Mouse (Mus musculus): ENCODE data around the gene Rcc1l. TPM values are rescaled to one million over a fixed set of nuclear protein-coding genes. Genes with fewer than 3 reads are reported as not detected.

Rcc1l gene
- polyA plus RNA-seq, 1 experiment from 2014 or later: 22.9 TPM

GRCm38 (mm10) chr5:134126232-134126631 lies 50.3 kb downstream of the Rcc1l start:
- H3K4me1 ChIP-seq: peaks cover 3% of the 10 kb centered on the region; the same call in 1 of the 2 replicates
- no peaks in the 10 kb centered on the region for H3K27me3 ChIP-seq (replicated peaks)
- H3K4me3 ChIP-seq: no peak overlapping the region
- H3K9ac ChIP-seq: no peak overlapping the region
- ATAC-seq (ENCODE audit: low FRiP score, low read depth): no peak
- no peak overlapping the region for H3K4me2 ChIP-seq (replicated peaks)
- 88% methylated on average over 2 of the region's 2 CpGs for WGBS
- H3K36me3 ChIP-seq: peaks cover 21% of the 10 kb centered on the region
- no peak overlapping the region for H3K27ac ChIP-seq
- peaks cover 5% of the 10 kb centered on the region; the same call in 1 of the 2 replicates for H3K9me3 ChIP-seq

GRCm38 (mm10) chr5:134123846-134124245 lies 52.7 kb downstream of the Rcc1l start:
- ATAC-seq (ENCODE audit: low FRiP score, low read depth): no peak
- H3K27ac ChIP-seq: no peak overlapping the region
- no peak overlapping the region for H3K9ac ChIP-seq
- no peaks in the 10 kb centered on the region for H3K27me3 ChIP-seq (replicated peaks)
- no peak overlapping the region for H3K4me2 ChIP-seq (replicated peaks)
- H3K36me3 ChIP-seq: peaks cover 23% of the 10 kb centered on the region
- peaks cover 5% of the 10 kb centered on the region; the same call in 1 of the 2 replicates for H3K9me3 ChIP-seq
- WGBS: 76% methylated on average over 6 of the region's 6 CpGs
- H3K4me1 ChIP-seq: peaks cover 9% of the 10 kb centered on the region; the same call in 1 of the 2 replicates
- H3K4me3 ChIP-seq: no peak overlapping the region

- ATAC-seq (ENCODE audit: low FRiP score, low read depth): no peak
- Histone ChIP-seq H3K9ac (no peak overlapping the region), H3K4me3 (no peak overlapping the region), H3K27ac (no peak overlapping the region), H3K9me3 (peaks cover 4% of the 10 kb centered on the region; the same call in 1 of the 2 replicates), H3K36me3 (peaks cover 28% of the 10 kb centered on the region), H3K4me1 (peaks cover 9% of the 10 kb centered on the region; the same call in 1 of the 2 replicates), H3K4me2 (replicated peaks) (no peak overlapping the region), H3K27me3 (replicated peaks) (no peaks in the 10 kb centered on the region)
- WGBS: 83% methylated on average over 4 of the region's 4 CpGs
These were observed 54.7 kb downstream of the Rcc1l start for GRCm38 (mm10) chr5:134121893-134122259.

- H3K9me3 ChIP-seq: no peaks in the 10 kb centered on the region
- peaks cover 23% of the 10 kb centered on the region for H3K36me3 ChIP-seq
- H3K27ac ChIP-seq: no peak overlapping the region
- no peak overlapping the region for H3K4me3 ChIP-seq
- WGBS: 67% methylated on average over 9 of the region's 9 CpGs
- no peaks in the 10 kb centered on the region for H3K27me3 ChIP-seq (replicated peaks)
- H3K4me1 ChIP-seq: peaks cover 9% of the 10 kb centered on the region; the same call in 1 of the 2 replicates
- ATAC-seq (ENCODE audit: low FRiP score, low read depth): no peak
- H3K9ac ChIP-seq: no peak overlapping the region
- H3K4me2 ChIP-seq (replicated peaks): no peak overlapping the region
These were observed 55.3 kb downstream of the Rcc1l start for GRCm38 (mm10) chr5:134121138-134121892.

GRCm38 (mm10) chr5:134120135-134120534 lies 56.4 kb downstream of the Rcc1l start:
- whole genome bisulfite sequencing: 89% methylated on average over 3 of the region's 3 CpGs

GRCm38 (mm10) chr5:134119481-134120120 lies 57.0 kb downstream of the Rcc1l start:
- no peaks in the 10 kb centered on the region for H3K27me3 ChIP-seq (replicated peaks)
- 65% methylated on average over 10 of the region's 10 CpGs for WGBS
- H3K36me3 ChIP-seq: peaks cover 17% of the 10 kb centered on the region
- no peak for ATAC-seq (ENCODE audit: low FRiP score, low read depth)
- peaks cover 9% of the 10 kb centered on the region; the same call in 1 of the 2 replicates for H3K4me1 ChIP-seq
- no peaks in the 10 kb centered on the region for H3K9me3 ChIP-seq
- no peak overlapping the region for H3K9ac ChIP-seq
- H3K27ac ChIP-seq: no peak overlapping the region
- H3K4me2 ChIP-seq (replicated peaks): no peak overlapping the region
- no peak overlapping the region for H3K4me3 ChIP-seq

More at GRCm38 (mm10) chr5:134120135-134120534, 56.4 kb downstream of the Rcc1l start:
- H3K36me3 ChIP-seq: peaks cover 17% of the 10 kb centered on the region
- no peak overlapping the region for H3K4me3 ChIP-seq
- H3K9me3 ChIP-seq: no peaks in the 10 kb centered on the region
- no peak overlapping the region for H3K4me2 ChIP-seq (replicated peaks)
- no peak overlapping the region for H3K27ac ChIP-seq
- H3K27me3 ChIP-seq (replicated peaks): no peaks in the 10 kb centered on the region
- H3K4me1 ChIP-seq: peaks cover 9% of the 10 kb centered on the region; the same call in 1 of the 2 replicates
- no peak for ATAC-seq (ENCODE audit: low FRiP score, low read depth)
- H3K9ac ChIP-seq: no peak overlapping the region

- ATAC-seq (ENCODE audit: low FRiP score, low read depth): no peak
- H3K27ac ChIP-seq: no peak overlapping the region
- H3K27me3 ChIP-seq (replicated peaks): no peaks in the 10 kb centered on the region
- peaks cover 9% of the 10 kb centered on the region; the same call in 1 of the 2 replicates for H3K4me1 ChIP-seq
- WGBS: 93% methylated on average over 15 of the region's 15 CpGs
- peaks cover 17% of the 10 kb centered on the region for H3K36me3 ChIP-seq
- H3K9ac ChIP-seq: no peak overlapping the region
- H3K4me2 ChIP-seq (replicated peaks): no peak overlapping the region
- H3K9me3 ChIP-seq: no peaks in the 10 kb centered on the region
- no peak overlapping the region for H3K4me3 ChIP-seq
These were observed 57.7 kb downstream of the Rcc1l start for GRCm38 (mm10) chr5:134118798-134119407.

GRCm38 (mm10) chr5:134115639-134116259 lies 60.8 kb downstream of the Rcc1l start:
- H3K27ac ChIP-seq: no peak overlapping the region
- 93% methylated on average over 7 of the region's 7 CpGs for WGBS

GRCm38 (mm10) chr5:134114981-134115380 lies 61.6 kb downstream of the Rcc1l start:
- Histone ChIP-seq H3K4me2 (replicated peaks) (no peak overlapping the region), H3K9me3 (no peaks in the 10 kb centered on the region), H3K27me3 (replicated peaks) (no peaks in the 10 kb centered on the region), H3K36me3 (peaks cover 33% of the 10 kb centered on the region), H3K4me1 (no peaks in the 10 kb centered on the region), H3K27ac (no peak overlapping the region), H3K9ac (no peak overlapping the region), H3K4me3 (no peak overlapping the region)
- 84% methylated on average over 5 of the region's 5 CpGs for WGBS
- no peak for ATAC-seq (ENCODE audit: low FRiP score, low read depth)

More at GRCm38 (mm10) chr5:134115639-134116259, 60.8 kb downstream of the Rcc1l start:
- Histone ChIP-seq H3K9me3 (no peaks in the 10 kb centered on the region), H3K27me3 (replicated peaks) (no peaks in the 10 kb centered on the region), H3K36me3 (peaks cover 26% of the 10 kb centered on the region), H3K4me3 (no peak overlapping the region), H3K4me1 (0 out of 2 replicates have a peak, but pooled peaks cover under 1% of the 10 kb centered on the region), H3K4me2 (replicated peaks) (no peak overlapping the region), H3K9ac (no peak overlapping the region)
- no peak for ATAC-seq (ENCODE audit: low FRiP score, low read depth)

- H3K27ac ChIP-seq: no peak overlapping the region
- no peak overlapping the region for H3K4me3 ChIP-seq
- 94% methylated on average over 8 of the region's 8 CpGs for WGBS
These were observed 70.7 kb downstream of the Rcc1l start for GRCm38 (mm10) chr5:134105829-134106228.

GRCm38 (mm10) chr5:134102720-134103119 lies 73.9 kb downstream of the Rcc1l start:
- no peak overlapping the region for H3K27ac ChIP-seq
- 79% methylated on average over 6 of the region's 6 CpGs for whole genome bisulfite sequencing
- no peak overlapping the region for H3K4me3 ChIP-seq
- H3K4me1 ChIP-seq: peaks cover 34% of the 10 kb centered on the region
- H3K36me3 ChIP-seq: peaks cover 12% of the 10 kb centered on the region
- no peaks in the 10 kb centered on the region for H3K9me3 ChIP-seq
- H3K9ac ChIP-seq: no peak overlapping the region
- 0 out of 2 replicates have a peak overlapping the region, but pooled peaks have one; percentile 92 for H3K4me2 ChIP-seq (replicated peaks)
- H3K27me3 ChIP-seq (replicated peaks): no peaks in the 10 kb centered on the region
- no peak for ATAC-seq (ENCODE audit: low FRiP score, low read depth)

More at GRCm38 (mm10) chr5:134105829-134106228, 70.7 kb downstream of the Rcc1l start:
- Histone ChIP-seq H3K4me1 (peaks cover 20% of the 10 kb centered on the region), H3K9me3 (no peaks in the 10 kb centered on the region), H3K36me3 (peaks cover 28% of the 10 kb centered on the region), H3K9ac (no peak overlapping the region), H3K27me3 (replicated peaks) (no peaks in the 10 kb centered on the region), H3K4me2 (replicated peaks) (no peak overlapping the region)
- no peak for ATAC-seq (ENCODE audit: low FRiP score, low read depth)

Measured in neural tube, embryonic 12.5 days (tissue).